Mouse (Mus musculus): ENCODE measurements around the gene Tecpr2. TPM values are rescaled to one million over a fixed set of nuclear protein-coding genes. Genes with fewer than 3 reads are reported as not detected.

The Tecpr2 gene
- polyA plus RNA-seq, 1 experiment from 2014 or later, result 5.2 TPM

- Histone ChIP-seq H3K27me3 (no peaks in the 10 kb centered on the region), H3K9ac (no peak overlapping the region), H3K36me3 (peaks cover 6% of the 10 kb centered on the region; the same call in 1 of the 2 replicates), H3K27ac (replicated peaks) (no peak overlapping the region), H3K4me3 (replicated peaks) (no peak overlapping the region), H3K9me3 (replicated peaks) (no peaks in the 10 kb centered on the region), H3K4me1 (peaks cover 7% of the 10 kb centered on the region), H3K4me2 (replicated peaks) (no peak overlapping the region)
- WGBS, result 63% methylated on average over 3 of the region's 3 CpGs
- no peak for ATAC-seq (ENCODE audit: insufficient number of reproducible peaks, low FRiP score, low TSS enrichment, low read depth)
Measured at GRCm38 (mm10) chr12:110981736-110982135, 92.7 kb downstream of the Tecpr2 start.

GRCm38 (mm10) chr12:110983083-110983482, 94.0 kb downstream of the Tecpr2 start:
- H3K27me3 ChIP-seq, result no peaks in the 10 kb centered on the region
- H3K9me3 ChIP-seq (replicated peaks), result no peaks in the 10 kb centered on the region
- H3K4me1 ChIP-seq, result peaks cover 4% of the 10 kb centered on the region
- no peak overlapping the region for H3K4me2 ChIP-seq (replicated peaks)
- no peaks in the 10 kb centered on the region for H3K36me3 ChIP-seq
- 74% methylated on average over 8 of the region's 8 CpGs for WGBS
- no peak overlapping the region for H3K27ac ChIP-seq (replicated peaks)
- no peak for ATAC-seq (ENCODE audit: insufficient number of reproducible peaks, low FRiP score, low TSS enrichment, low read depth)
- H3K9ac ChIP-seq, result no peak overlapping the region
- H3K4me3 ChIP-seq (replicated peaks), result no peak overlapping the region

- Histone ChIP-seq H3K4me1 (no peaks in the 10 kb centered on the region; the same call in 1 of the 2 replicates), H3K9me3 (replicated peaks) (no peaks in the 10 kb centered on the region), H3K4me3 (replicated peaks) (no peak overlapping the region), H3K9ac (no peak overlapping the region), H3K27ac (replicated peaks) (no peak overlapping the region), H3K4me2 (replicated peaks) (no peak overlapping the region), H3K36me3 (no peaks in the 10 kb centered on the region), H3K27me3 (no peaks in the 10 kb centered on the region)
- no peak for ATAC-seq (ENCODE audit: insufficient number of reproducible peaks, low FRiP score, low TSS enrichment, low read depth)
- WGBS, result 80% methylated on average over 8 of the region's 8 CpGs
Measured at GRCm38 (mm10) chr12:110983714-110984113, 94.7 kb downstream of the Tecpr2 start.

- ATAC-seq (ENCODE audit: insufficient number of reproducible peaks, low FRiP score, low TSS enrichment, low read depth), result peak; percentile 48; the same call in 1 of the 2 replicates
- no peak overlapping the region for H3K4me3 ChIP-seq (replicated peaks)
- no peaks in the 10 kb centered on the region for H3K4me1 ChIP-seq
- H3K9ac ChIP-seq, result no peak overlapping the region
- no peak overlapping the region for H3K4me2 ChIP-seq (replicated peaks)
- no peaks in the 10 kb centered on the region for H3K27me3 ChIP-seq
- 61% methylated on average over 4 of the region's 4 CpGs for WGBS
- H3K36me3 ChIP-seq, result no peaks in the 10 kb centered on the region
- H3K9me3 ChIP-seq (replicated peaks), result no peaks in the 10 kb centered on the region
- no peak overlapping the region for H3K27ac ChIP-seq (replicated peaks)
Measured at GRCm38 (mm10) chr12:110984598-110984997, 95.5 kb downstream of the Tecpr2 start.

GRCm38 (mm10) chr12:110985141-110985540, 96.1 kb downstream of the Tecpr2 start:
- Histone ChIP-seq H3K4me2 (replicated peaks) (no peak overlapping the region), H3K9ac (no peak overlapping the region), H3K27ac (replicated peaks) (no peak overlapping the region), H3K4me1 (no peaks in the 10 kb centered on the region), H3K36me3 (no peaks in the 10 kb centered on the region), H3K9me3 (replicated peaks) (no peaks in the 10 kb centered on the region), H3K4me3 (replicated peaks) (no peak overlapping the region), H3K27me3 (no peaks in the 10 kb centered on the region)
- no peak for ATAC-seq (ENCODE audit: insufficient number of reproducible peaks, low FRiP score, low TSS enrichment, low read depth)
- 76% methylated on average over 9 of the region's 9 CpGs for WGBS

GRCm38 (mm10) chr12:110986536-110987425, 97.7 kb downstream of the Tecpr2 start:
- Histone ChIP-seq H3K27ac (replicated peaks) (no peak overlapping the region), H3K9ac (no peak overlapping the region), H3K27me3 (no peaks in the 10 kb centered on the region), H3K36me3 (no peaks in the 10 kb centered on the region), H3K4me1 (peaks cover 7% of the 10 kb centered on the region), H3K4me3 (replicated peaks) (no peak overlapping the region), H3K4me2 (replicated peaks) (no peak overlapping the region), H3K9me3 (replicated peaks) (no peaks in the 10 kb centered on the region)
- 83% methylated on average over 11 of the region's 11 CpGs for WGBS
- ATAC-seq (ENCODE audit: insufficient number of reproducible peaks, low FRiP score, low TSS enrichment, low read depth), result no peak

GRCm38 (mm10) chr12:110989409-110989808, 100.3 kb downstream of the Tecpr2 start:
- Histone ChIP-seq H3K27me3 (no peaks in the 10 kb centered on the region), H3K36me3 (no peaks in the 10 kb centered on the region), H3K27ac (replicated peaks) (no peak overlapping the region), H3K4me2 (replicated peaks) (no peak overlapping the region), H3K4me3 (replicated peaks) (no peak overlapping the region), H3K9ac (no peak overlapping the region), H3K4me1 (peaks cover 16% of the 10 kb centered on the region), H3K9me3 (replicated peaks) (no peaks in the 10 kb centered on the region)
- 81% methylated on average over 3 of the region's 3 CpGs for WGBS
- ATAC-seq (ENCODE audit: insufficient number of reproducible peaks, low FRiP score, low TSS enrichment, low read depth), result no peak

GRCm38 (mm10) chr12:110990500-110990899, 101.4 kb downstream of the Tecpr2 start:
- Histone ChIP-seq H3K27me3 (no peaks in the 10 kb centered on the region), H3K4me3 (replicated peaks) (no peak overlapping the region), H3K4me1 (peaks cover 16% of the 10 kb centered on the region), H3K9ac (no peak overlapping the region), H3K27ac (replicated peaks) (no peak overlapping the region), H3K36me3 (no peaks in the 10 kb centered on the region), H3K4me2 (replicated peaks) (no peak overlapping the region), H3K9me3 (replicated peaks) (no peaks in the 10 kb centered on the region)
- no peak for ATAC-seq (ENCODE audit: insufficient number of reproducible peaks, low FRiP score, low TSS enrichment, low read depth)
- 92% methylated on average over 7 of the region's 7 CpGs for WGBS

GRCm38 (mm10) chr12:110991361-110992127, 102.5 kb downstream of the Tecpr2 start:
- Histone ChIP-seq H3K9me3 (replicated peaks) (no peaks in the 10 kb centered on the region), H3K36me3 (no peaks in the 10 kb centered on the region), H3K27me3 (no peaks in the 10 kb centered on the region), H3K4me3 (replicated peaks) (peak overlapping the region; percentile 58), H3K4me1 (peaks cover 16% of the 10 kb centered on the region), H3K4me2 (replicated peaks) (peak overlapping the region; percentile 75), H3K9ac (peak overlapping the region; percentile 55), H3K27ac (replicated peaks) (peak overlapping the region; percentile 84)
- ATAC-seq (ENCODE audit: insufficient number of reproducible peaks, low FRiP score, low TSS enrichment, low read depth), result peak; percentile 83
- 5% methylated on average over 23 of the region's 23 CpGs for WGBS

- Histone ChIP-seq H3K27ac (replicated peaks) (peak overlapping the region; percentile 84), H3K9ac (peak overlapping the region; percentile 55), H3K4me3 (replicated peaks) (peak overlapping the region; percentile 58), H3K9me3 (replicated peaks) (no peaks in the 10 kb centered on the region), H3K27me3 (no peaks in the 10 kb centered on the region), H3K36me3 (no peaks in the 10 kb centered on the region), H3K4me2 (replicated peaks) (peak overlapping the region; percentile 75), H3K4me1 (peaks cover 16% of the 10 kb centered on the region)
- under 1% methylated on average over 24 of the region's 24 CpGs for WGBS
- peak; percentile 82 for ATAC-seq (ENCODE audit: insufficient number of reproducible peaks, low FRiP score, low TSS enrichment, low read depth)
Measured at GRCm38 (mm10) chr12:110992128-110992553, 103.1 kb downstream of the Tecpr2 start.

GRCm38 (mm10) chr12:110992771-110993170, 103.7 kb downstream of the Tecpr2 start:
- H3K36me3 ChIP-seq, result no peaks in the 10 kb centered on the region
- peaks cover 16% of the 10 kb centered on the region for H3K4me1 ChIP-seq
- no peaks in the 10 kb centered on the region for H3K27me3 ChIP-seq
- no peak for ATAC-seq (ENCODE audit: insufficient number of reproducible peaks, low FRiP score, low TSS enrichment, low read depth)
- WGBS, result 66% methylated on average over 12 of the region's 12 CpGs
- H3K9ac ChIP-seq, result no peak overlapping the region; the same call in 1 of the 2 replicates
- H3K4me3 ChIP-seq (replicated peaks), result peak overlapping the region; percentile 58; the same call in 1 of the 2 replicates
- H3K4me2 ChIP-seq (replicated peaks), result peak overlapping the region; percentile 75
- H3K27ac ChIP-seq (replicated peaks), result no peak overlapping the region
- H3K9me3 ChIP-seq (replicated peaks), result 0 out of 2 replicates have a peak, but pooled peaks cover 3% of the 10 kb centered on the region
